Mouse (Mus musculus): ENCODE data around the gene Pgf. TPM values are rescaled to one million over a fixed set of nuclear protein-coding genes. Genes with fewer than 3 reads are reported as not detected.

The Pgf gene
- polyA plus RNA-seq, 1 experiment from 2014 or later: 0.36 TPM

DNA sequence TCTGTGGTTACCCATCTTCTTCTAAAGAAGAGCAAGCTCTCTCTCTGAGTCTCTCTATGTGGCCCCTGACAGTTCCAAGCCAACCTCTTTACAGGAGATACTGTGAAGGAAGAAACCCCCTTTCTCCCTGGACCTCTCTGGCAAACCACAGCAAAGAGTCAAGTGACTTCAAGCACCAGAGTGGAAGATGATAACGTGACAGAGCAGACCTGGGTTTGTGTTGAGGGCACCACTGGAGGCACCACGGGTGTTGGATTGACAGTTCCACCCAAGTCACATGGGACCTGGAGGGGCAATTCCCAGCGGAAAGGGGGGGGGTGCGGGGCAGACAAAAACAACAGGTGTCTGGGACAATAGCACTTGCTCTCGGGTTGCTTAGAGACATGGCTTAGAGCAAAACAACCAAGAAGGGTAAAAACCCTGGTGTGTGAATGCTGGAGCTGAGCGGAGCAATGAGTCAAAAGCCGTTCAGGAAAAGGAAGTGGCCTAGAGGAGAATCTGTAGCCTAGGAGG is 31.2 kb upstream of the Pgf start:
- Histone ChIP-seq H3K4me1 (ENCODE audit: insufficient read depth) (no peaks in the 10 kb centered on the region), H3K9me3 (ENCODE audit: low read length) (no peaks in the 10 kb centered on the region), H3K27me3 (ENCODE audit: insufficient read depth, low read length) (no peaks in the 10 kb centered on the region), H3K27ac (ENCODE audit: low read depth) (no peak overlapping the region), H3K36me3 (replicated peaks; ENCODE audit: insufficient read depth, low read length) (no peaks in the 10 kb centered on the region), H3K4me3 (ENCODE audit: low read depth, low read length) (no peak overlapping the region), H3K9ac (replicated peaks) (no peak overlapping the region), H3K4me2 (ENCODE audit: low read depth, low read length) (no peak overlapping the region)
- TF ChIP-seq CTCF (IDR thresholded peaks at IDR 0.05; ENCODE audit: low read depth) (no peak), EP300 (IDR thresholded peaks at IDR 0.05; ENCODE audit: low read depth) (no peak)
- 21% methylated on average over 7 of the region's 7 CpGs for WGBS (ENCODE audit: insufficient replicate concordance)
- ATAC-seq (no peak), DNase-seq (peak; percentile 36)

DNA sequence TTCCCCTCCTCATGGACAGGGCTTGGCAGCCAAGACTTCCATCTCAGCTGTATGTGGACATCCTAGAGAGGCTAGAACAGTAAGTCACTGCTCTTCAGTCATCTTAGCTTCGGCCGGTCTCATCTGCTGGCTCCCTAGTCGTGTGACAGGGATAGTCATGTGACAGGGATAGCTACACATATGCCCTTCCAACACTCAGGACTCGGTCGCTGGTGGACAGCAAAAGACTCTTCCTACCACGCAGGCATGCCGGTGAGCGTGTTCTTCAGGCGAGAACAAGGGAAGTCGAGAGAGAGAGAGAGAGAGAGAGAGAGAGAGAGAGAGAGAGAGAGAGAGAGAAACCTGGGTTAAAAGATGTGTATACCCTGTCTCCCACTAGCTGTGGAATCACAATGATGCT is 27.8 kb upstream of the Pgf start:
- Histone ChIP-seq H3K27ac (ENCODE audit: low read depth) (no peak overlapping the region), H3K4me3 (ENCODE audit: low read depth, low read length) (no peak overlapping the region), H3K36me3 (replicated peaks; ENCODE audit: insufficient read depth, low read length) (no peaks in the 10 kb centered on the region), H3K9me3 (ENCODE audit: low read length) (no peaks in the 10 kb centered on the region), H3K9ac (replicated peaks) (no peak overlapping the region), H3K27me3 (ENCODE audit: insufficient read depth, low read length) (no peaks in the 10 kb centered on the region), H3K4me1 (ENCODE audit: insufficient read depth) (no peaks in the 10 kb centered on the region), H3K4me2 (ENCODE audit: low read depth, low read length) (no peak overlapping the region)
- no peak for TF ChIP-seq EP300 (IDR thresholded peaks at IDR 0.05; ENCODE audit: low read depth)
- TF ChIP-seq CTCF (IDR thresholded peaks at IDR 0.05; ENCODE audit: low read depth): no peak
- 78% methylated on average over 10 of the region's 10 CpGs for WGBS (ENCODE audit: insufficient replicate concordance)
- DNase-seq: no peak
- no peak for ATAC-seq

DNA sequence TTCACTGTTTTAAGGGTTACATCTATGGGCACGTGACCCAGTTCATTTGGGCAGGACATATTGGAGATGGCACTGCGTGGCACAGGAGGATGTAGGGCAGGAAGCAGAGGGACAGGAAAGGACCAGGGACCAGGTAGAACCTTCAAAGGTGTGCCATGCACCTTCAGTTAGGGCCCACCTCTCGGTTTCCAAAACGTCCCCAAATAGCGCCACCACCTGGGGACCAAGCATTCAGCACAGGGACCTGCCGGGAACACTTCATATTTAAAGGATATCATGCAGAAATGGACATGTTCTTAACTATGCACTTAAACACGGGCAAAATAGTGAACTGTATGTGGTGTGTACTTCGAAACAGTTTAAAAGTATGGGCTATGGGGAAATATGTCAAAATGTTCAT is 26.5 kb upstream of the Pgf start:
- 45% methylated on average over 8 of the region's 8 CpGs for WGBS (ENCODE audit: insufficient replicate concordance)
- no peak overlapping the region for H3K9ac ChIP-seq (replicated peaks)
- H3K4me2 ChIP-seq (ENCODE audit: low read depth, low read length): no peak overlapping the region
- H3K36me3 ChIP-seq (replicated peaks; ENCODE audit: insufficient read depth, low read length): no peaks in the 10 kb centered on the region
- H3K27ac ChIP-seq (ENCODE audit: low read depth): no peak overlapping the region
- no peaks in the 10 kb centered on the region for H3K27me3 ChIP-seq (ENCODE audit: insufficient read depth, low read length)
- no peaks in the 10 kb centered on the region for H3K4me1 ChIP-seq (ENCODE audit: insufficient read depth)
- TF ChIP-seq EP300 (IDR thresholded peaks at IDR 0.05; ENCODE audit: low read depth) (no peak), CTCF (IDR thresholded peaks at IDR 0.05; ENCODE audit: low read depth) (peak; percentile 37; the same call in 1 of the 2 replicates)
- no peak overlapping the region for H3K4me3 ChIP-seq (ENCODE audit: low read depth, low read length)
- DNase-seq (no peak), ATAC-seq (no peak)
- H3K9me3 ChIP-seq (ENCODE audit: low read length): no peaks in the 10 kb centered on the region

DNA sequence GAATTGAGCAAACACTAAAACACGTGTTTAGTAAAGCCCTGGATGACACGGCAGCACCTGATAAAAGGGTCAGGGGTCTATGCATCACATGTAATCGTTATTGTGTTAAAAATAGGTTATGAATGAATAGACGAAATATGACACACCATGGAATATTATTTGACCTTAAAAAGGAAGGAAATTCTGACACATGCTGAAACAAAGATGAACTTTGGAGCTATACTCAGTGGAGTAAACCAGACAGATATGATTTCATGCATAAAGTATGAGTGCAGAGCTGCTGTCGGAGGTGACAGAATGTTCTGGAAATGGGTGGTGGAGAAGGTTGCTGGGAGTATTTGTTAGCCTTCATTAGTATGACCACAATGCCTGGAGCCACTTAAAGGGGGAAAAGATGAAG is 26.1 kb upstream of the Pgf start:
- Histone ChIP-seq H3K9me3 (ENCODE audit: low read length) (no peaks in the 10 kb centered on the region), H3K4me3 (ENCODE audit: low read depth, low read length) (no peak overlapping the region), H3K27me3 (ENCODE audit: insufficient read depth, low read length) (no peaks in the 10 kb centered on the region), H3K9ac (replicated peaks) (no peak overlapping the region), H3K4me2 (ENCODE audit: low read depth, low read length) (no peak overlapping the region), H3K27ac (ENCODE audit: low read depth) (no peak overlapping the region), H3K4me1 (ENCODE audit: insufficient read depth) (no peaks in the 10 kb centered on the region), H3K36me3 (replicated peaks; ENCODE audit: insufficient read depth, low read length) (no peaks in the 10 kb centered on the region)
- DNase-seq: no peak
- no peak for TF ChIP-seq CTCF (IDR thresholded peaks at IDR 0.05; ENCODE audit: low read depth)
- no peak for TF ChIP-seq EP300 (IDR thresholded peaks at IDR 0.05; ENCODE audit: low read depth)
- 62% methylated on average over 5 of the region's 5 CpGs for WGBS (ENCODE audit: insufficient replicate concordance)
- ATAC-seq: no peak

DNA sequence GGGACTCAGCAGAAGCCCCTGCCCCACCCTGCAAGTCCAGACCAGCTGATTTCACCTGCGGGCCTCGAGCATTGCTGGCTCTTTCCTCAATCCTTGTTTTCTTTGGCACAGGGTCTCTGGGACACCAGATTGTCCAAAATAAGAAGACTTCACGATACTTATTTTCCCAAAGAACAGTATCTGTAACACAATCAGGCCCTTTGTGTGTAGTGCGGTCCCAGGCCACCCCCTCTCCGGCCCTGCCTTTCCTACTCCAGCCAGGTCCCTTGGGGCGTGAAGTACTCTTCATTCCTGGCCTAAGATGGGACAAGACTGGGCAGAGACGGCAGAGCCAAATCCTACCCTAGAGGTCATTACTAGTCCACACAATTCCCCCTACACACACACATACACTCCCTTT is 24.6 kb upstream of the Pgf start:
- Histone ChIP-seq H3K4me2 (ENCODE audit: low read depth, low read length) (no peak overlapping the region), H3K4me1 (ENCODE audit: insufficient read depth) (no peaks in the 10 kb centered on the region), H3K36me3 (replicated peaks; ENCODE audit: insufficient read depth, low read length) (no peaks in the 10 kb centered on the region), H3K27ac (ENCODE audit: low read depth) (no peak overlapping the region), H3K4me3 (ENCODE audit: low read depth, low read length) (no peak overlapping the region), H3K9me3 (ENCODE audit: low read length) (no peaks in the 10 kb centered on the region), H3K9ac (replicated peaks) (no peak overlapping the region), H3K27me3 (ENCODE audit: insufficient read depth, low read length) (no peaks in the 10 kb centered on the region)
- DNase-seq (no peak), ATAC-seq (no peak)
- no peak for TF ChIP-seq EP300 (IDR thresholded peaks at IDR 0.05; ENCODE audit: low read depth)
- no peak for TF ChIP-seq CTCF (IDR thresholded peaks at IDR 0.05; ENCODE audit: low read depth)
- WGBS (ENCODE audit: insufficient replicate concordance): 83% methylated on average over 7 of the region's 7 CpGs

DNA sequence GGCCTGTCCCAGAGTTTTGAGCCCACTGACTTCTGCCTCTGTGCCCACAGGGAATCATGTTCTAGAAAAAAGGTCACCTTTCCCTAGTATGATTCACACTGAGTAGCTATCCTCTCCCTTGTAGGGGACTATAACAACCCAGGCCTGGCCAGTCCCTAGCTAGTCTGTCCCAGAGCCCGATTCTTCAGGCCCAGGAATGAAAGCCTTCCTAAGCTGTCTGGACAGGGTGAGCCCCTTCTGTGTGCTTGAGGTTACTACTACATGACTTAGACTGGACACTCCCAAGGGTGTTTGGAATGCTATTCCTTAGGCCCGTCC is 24.2 kb upstream of the Pgf start:
- H3K9ac ChIP-seq (replicated peaks): no peak overlapping the region
- no peak overlapping the region for H3K4me3 ChIP-seq (ENCODE audit: low read depth, low read length)
- H3K4me1 ChIP-seq (ENCODE audit: insufficient read depth): no peaks in the 10 kb centered on the region
- H3K4me2 ChIP-seq (ENCODE audit: low read depth, low read length): no peak overlapping the region
- H3K27me3 ChIP-seq (ENCODE audit: insufficient read depth, low read length): no peaks in the 10 kb centered on the region
- TF ChIP-seq EP300 (IDR thresholded peaks at IDR 0.05; ENCODE audit: low read depth): no peak
- TF ChIP-seq CTCF (IDR thresholded peaks at IDR 0.05; ENCODE audit: low read depth): no peak
- no peak overlapping the region for H3K27ac ChIP-seq (ENCODE audit: low read depth)
- no peak for ATAC-seq
- no peak for DNase-seq
- 71% methylated on average over 2 of the region's 2 CpGs for WGBS (ENCODE audit: insufficient replicate concordance)
- H3K36me3 ChIP-seq (replicated peaks; ENCODE audit: insufficient read depth, low read length): no peaks in the 10 kb centered on the region
- H3K9me3 ChIP-seq (ENCODE audit: low read length): no peaks in the 10 kb centered on the region

All from liver, postnatal 0 days (tissue).